Mouse (Mus musculus): ENCODE measurements around the gene Tarm1.

The Tarm1 gene

DNA sequence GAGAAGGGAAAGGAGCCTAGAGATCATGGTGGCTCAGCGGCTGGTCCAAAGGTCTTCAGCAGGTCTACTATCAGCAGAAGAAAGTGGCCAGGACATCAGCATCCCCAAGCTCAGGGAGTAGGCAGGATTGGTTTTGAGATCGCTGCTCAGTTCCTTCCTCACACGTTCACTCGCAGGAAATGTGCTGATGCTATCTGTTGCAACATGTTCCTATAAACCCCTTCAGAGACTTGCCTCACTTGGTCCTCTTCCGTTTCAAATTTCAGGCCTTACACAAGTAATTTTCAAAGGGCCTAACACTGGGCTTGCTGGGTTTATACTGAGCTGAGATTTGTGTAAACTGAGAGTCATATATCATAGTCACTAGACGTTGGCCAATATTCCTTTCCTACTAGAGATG lies at the start of gene Tarm1:
Gene Tarm1 (minus strand): TSS at position 186 of the 400 bp plus-strand sequence.
- no peak for DNase-seq

DNA sequence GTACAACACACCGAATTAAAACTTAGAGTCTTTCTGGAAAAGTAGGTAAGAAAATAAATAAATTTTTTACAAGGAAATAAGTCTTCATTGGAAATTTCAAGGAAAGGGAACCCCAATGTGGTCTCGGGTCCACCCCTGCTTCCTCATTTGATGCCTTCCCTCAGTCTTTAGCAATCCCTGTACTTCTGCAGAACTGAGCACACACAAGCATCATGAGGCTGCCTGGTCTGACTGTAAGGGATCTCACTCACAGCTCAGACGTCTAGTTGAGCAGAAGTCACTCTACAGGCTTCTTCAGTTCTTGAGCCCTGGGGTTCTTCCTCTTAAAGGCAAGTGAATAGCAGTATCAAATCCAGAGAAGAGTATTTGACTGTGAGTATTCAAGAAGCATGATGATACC lies 3.5 kb upstream of the Tarm1 start:
- DNase-seq, result no peak

DNA sequence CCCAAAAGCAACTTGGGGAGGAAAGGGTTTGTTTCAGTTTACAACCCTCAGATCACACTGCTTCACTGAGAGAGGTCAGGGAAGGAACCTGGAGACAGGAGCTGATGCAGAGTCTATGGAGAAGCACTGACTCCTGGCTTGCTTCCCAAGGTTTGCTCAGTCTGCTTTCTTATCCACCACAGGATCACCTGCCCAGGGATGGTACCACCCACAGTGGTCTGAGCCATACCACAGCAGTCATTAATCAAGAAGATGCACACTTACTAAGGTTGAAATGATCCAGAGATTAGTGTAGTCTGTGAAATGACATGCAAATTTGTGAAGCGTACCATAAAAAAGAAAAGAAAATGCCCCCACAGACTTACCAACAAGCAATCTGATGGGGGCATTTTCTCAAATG lies 2.0 kb downstream of the Tarm1 start:
- no peak for DNase-seq

DNA sequence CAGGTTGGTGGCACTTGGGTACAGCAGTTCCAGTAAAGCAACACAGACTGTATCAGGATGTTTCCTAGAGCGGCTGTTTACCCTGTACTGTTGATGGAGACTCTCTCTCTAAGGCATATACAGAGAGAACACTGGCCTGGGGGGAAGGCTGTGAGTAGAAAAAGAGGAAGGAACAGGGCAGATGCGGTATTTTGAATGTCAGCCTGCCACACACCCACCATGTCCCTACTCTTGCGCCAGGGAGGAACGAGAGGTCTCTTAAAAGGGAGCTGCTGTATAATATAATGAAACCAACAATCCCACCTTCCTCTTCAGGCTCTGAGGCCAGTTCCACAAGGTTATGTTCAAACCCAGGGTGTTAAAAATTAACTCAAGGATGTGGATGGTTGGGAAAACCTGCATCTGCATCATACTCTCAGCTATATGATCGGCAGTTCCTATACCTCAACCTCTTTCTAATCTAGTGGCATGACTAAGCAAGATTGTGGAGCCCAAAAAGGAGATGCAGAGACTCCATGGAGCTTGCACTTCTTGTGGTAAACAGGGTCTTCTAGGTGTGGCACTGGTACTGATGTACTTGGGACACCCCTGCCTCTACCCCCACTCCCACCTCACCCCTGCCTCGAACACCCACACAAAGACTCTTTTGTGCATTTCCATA lies 20.3 kb downstream of the Tarm1 start:
- DNase-seq, result no peak

DNA sequence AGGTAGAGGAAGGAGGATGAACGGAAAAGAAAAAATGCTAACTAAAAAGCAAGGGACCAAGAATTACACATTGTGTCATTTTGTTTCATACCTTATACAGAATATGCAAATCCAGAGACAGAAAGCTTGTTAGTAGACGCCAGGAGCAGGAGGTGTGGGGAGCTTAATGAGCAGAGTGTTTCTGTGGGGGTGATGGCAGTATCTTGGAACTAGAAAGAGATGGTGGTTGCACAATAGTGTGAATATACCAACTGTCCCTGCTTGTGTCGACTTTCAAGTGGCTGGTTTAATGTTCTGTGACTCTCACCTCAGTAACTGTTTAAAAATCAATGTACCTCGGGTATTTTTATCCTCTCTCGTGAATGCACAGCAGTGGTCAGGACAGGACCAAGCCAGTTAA lies 25.7 kb downstream of the Tarm1 start:
- DNase-seq, result no peak

DNA sequence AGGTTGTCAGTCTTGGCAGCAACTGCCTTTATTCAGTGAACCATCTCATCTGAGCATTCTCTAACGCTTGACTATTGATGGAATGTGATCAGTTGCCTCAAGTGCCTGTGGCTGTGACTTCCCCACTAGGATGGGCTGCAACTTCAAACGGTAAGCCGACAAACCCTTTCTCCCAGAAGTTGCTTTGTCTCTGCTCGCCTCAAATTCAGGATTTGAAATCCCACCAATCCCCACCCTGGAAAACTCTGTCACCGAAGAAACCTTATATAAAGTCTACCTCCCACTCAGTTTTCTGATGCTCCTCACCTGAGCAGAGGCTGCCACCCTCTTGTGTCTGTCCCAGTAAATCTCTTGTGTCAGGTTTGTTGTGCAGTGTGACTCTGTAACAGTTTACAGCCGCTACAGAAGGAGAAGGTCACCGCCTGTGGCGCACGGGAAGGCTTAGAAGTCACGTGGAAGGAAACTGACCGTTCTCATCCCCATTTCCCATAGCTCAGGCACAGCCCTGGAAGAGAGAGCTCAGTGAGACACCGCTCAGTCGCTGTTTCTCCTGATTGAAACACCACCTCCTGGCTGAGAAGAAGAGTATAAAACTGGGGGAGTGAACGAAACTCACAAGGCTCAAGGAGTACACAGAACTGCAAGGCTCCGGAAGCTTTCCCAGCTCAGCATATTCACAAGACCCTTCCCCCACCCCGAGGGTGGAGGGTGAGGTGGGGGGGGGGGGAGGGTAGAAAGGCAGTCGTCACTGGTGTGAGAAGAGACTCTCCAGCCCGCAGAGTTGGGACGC lies 27.9 kb downstream of the Tarm1 start:
- no peak for DNase-seq

DNA sequence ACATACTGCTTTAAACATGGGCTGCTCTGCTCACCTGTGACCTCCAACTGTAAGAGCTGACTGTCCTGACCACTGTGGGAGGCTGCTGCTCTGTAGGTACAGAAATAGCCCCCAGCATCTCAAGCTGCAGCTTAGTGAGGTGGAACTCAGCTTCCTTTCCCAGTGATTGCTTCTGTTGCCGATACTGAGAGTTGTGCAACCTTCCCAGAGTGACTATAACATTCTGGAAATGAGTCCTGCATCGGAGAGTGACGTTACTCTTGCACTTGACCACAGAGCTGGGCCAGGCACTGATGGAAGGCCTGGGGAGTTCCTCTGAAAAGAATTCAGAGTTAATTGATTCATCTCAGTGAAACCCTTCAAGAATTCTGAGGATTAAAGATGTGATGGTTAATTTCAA lies 29.6 kb downstream of the Tarm1 start:
- DNase-seq, result no peak

DNA sequence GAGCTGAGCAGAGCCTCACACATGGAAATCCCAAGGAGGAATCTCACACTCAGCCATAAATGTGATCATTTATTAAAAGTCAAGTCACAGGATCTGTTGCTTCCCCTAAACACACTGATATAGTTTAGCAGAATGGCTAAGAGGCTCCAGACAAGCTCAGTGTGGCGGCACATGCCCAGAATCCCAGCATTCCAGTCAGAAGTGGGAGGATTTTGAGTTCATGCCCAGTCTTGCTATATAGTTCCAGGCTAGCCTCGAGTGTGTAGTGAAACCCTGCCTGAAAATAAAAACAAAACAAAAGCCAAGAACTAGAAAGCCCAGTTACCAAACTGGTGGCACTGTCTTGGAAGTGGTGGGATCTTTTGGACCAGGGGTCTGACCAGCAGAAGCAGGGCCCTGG lies 33.8 kb downstream of the Tarm1 start:
- no peak for DNase-seq

DNA sequence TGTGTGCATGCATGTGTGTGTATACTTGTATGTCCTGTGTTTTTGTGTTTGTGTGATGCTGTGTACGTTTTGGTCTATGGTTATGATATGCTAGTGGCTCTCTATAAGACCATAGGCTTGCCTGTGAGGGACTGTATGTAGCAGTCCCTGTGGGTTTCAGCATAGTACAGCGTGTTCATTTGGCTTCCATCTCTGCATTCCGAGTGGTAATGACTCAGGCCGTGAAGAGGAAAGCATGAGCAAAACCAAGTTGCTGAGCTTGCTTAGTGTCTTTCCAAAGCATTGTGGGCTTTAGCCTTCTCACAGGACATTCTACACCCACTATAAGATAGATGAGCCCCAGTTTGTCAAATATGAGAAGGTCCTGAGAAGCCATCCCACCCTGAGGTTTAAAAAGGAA lies 39.1 kb downstream of the Tarm1 start:
- no peak for DNase-seq

DNA sequence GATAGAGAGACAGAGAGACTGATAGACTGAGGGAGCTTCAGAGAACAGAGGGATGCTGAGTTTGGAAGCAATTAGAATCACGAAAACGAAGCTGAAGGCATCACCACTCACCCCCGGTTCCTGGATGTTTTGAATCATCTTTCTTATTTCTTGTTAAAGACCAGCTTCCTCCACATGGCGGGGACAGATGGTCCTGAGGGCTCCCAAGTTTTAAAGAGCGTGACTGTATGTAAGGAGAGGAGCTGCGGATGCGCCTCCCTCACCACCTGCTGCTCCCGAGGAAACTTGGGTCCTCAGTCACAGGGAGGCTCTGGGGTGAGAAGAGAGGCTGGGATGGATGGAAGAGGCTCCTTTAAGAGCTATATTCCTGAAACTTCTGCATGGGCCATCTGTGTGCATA lies 42.2 kb downstream of the Tarm1 start:
- DNase-seq, result peak; percentile 82

DNA sequence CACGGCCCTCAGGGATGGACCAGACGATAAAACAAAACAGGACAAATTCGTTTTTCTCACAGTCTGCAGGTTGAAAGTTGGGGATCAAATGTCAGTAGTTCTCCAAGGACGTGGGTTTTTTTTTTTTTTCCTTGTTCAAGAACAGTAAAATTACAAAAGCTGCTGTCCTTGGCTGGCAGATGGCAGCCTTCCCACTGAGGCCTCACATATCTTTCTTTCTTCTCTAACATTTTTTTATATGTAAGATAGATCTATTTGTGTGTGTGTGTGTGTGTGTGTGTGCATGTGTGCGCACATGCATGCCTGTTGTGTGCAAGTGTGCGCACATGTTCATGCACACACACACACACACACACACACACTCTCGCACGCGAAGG lies 44.6 kb downstream of the Tarm1 start:
- no peak for DNase-seq

DNA sequence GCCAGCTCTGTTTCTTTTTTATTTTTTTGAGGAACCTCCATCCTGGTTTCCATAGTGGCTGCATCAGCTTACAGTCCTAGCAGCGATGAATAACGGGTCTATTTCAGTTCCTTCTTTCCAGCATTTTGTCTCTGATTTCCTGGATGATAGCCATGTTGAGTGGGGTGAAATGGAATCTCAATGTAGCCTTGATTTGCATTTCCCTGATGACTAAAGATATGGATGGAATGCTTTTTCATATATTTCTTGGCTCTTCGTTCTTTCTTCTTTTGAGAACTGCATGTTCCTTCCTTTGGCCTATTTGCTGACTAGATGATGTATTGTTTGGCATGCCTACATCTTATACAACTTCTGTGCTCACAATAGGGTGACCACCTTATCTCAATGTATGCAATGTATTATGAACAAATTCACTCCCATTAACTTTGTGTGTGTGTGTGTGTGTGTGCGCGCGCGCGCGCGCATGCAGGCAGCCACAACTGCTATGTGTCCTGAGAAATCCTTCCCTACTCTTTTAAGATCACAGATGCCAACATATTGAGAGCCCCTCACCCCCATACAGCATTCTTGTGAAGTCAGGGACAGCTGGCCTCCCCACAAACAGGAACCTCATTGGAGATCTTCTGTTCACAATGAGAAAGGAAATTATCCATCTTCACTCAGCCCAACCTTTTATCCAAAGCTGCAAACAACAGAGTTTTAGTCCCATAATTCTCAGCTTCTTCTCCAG lies 45.1 kb downstream of the Tarm1 start:
- no peak for DNase-seq

DNA sequence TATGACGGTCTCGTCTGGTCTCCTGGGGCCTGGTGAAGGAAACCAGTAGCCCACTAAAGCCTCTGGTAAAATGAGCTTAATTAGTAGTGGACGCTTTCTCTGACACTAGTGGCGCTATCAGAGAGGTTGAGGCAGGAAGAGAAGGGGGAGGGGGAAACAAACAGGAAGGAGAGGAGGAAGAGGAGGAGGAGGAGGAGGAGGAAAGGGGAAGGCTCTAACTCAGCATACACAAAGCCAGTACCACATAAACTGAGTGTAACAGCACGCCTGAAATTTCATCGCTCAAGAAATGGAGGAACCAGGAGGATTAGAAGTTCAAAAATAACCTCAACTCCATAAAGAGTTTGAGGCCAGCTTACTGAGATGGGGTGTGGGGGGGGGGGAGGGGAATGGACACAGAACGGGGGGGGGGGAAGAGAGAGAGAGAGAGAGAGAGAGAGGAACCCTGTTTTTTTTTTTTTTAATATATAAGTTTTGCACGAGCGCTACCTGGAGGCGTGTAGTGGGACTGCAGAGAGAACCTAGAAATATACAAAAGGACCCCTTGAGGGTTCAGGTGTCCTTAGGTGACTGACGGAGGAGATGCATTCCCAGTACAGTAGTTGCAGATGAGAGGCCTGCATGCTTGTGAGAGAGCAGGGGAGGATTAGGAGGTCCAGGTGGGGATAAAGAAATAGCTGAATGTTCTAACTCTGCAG lies 48.8 kb downstream of the Tarm1 start:
- DNase-seq, result no peak

DNA sequence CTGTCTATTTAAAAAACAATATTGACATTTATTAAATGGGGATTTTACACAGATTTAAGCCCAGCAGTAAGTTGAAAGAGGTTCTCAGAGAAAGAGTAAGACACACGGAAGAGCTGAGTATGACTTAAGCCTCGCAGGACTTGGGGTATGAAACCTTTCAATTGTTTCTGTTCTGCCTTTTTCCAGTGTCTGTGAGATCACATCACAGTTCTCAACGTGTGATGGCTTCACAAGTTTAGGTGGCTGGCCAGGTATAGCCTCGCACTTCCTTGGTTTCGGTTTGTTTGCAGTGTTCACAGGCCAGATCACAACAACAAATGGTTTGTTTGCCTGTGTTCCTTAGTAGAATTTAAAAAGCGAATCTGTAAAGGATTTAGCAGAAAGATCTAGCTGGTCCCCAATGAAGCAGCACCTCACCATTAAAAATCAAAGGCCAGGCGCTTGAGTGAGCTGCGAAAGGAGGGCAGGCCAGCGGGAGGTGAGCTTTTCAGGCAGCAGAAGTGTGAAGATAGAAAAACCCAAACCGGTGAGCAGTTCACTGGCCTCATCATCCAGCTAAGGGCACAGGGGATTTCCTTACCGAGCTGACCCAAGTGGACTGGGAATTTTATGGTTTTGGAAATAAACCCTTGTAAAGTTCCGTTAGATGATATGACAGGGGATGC lies 49.5 kb downstream of the Tarm1 start:
- DNase-seq, result no peak

DNA sequence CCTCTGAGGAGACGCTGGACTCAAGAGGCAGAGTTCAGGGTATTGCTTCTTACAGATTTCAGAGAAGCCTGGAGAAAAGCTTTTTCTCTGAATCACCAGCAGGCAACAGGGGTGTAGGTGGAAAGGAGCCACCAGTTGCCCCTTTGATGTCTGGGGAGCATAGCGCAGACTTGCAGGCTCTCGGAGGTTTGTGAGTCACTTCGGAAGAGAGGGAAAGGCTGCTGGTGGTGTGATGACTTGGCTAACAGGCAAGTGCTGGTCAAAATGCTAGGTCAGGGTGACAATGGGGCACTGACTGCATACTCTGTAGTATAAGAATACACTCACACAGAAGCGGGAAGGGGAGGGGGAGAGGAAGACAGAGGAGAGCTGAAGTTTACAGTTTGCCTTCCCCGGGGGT lies 51.3 kb downstream of the Tarm1 start:
- no peak for DNase-seq

DNA sequence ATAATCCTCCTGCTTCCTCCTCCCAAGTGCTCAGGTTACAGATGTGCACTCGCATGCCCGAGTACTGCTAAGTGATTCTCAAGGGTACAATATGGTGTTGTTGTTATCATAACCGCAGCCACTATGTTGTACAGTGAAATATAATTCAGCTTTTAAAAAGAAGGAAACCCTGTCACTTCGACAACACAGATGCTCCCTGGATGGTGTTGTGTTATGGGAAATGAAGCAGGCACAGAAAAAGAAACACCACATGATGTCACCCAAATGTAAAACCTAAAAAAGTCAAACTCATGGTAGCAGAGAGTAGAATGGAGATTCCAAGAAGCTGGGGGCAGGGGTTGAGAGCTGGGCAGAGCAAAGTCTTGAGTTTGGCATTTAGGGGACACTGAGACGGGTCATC lies 51.8 kb downstream of the Tarm1 start:
- no peak for DNase-seq

DNA sequence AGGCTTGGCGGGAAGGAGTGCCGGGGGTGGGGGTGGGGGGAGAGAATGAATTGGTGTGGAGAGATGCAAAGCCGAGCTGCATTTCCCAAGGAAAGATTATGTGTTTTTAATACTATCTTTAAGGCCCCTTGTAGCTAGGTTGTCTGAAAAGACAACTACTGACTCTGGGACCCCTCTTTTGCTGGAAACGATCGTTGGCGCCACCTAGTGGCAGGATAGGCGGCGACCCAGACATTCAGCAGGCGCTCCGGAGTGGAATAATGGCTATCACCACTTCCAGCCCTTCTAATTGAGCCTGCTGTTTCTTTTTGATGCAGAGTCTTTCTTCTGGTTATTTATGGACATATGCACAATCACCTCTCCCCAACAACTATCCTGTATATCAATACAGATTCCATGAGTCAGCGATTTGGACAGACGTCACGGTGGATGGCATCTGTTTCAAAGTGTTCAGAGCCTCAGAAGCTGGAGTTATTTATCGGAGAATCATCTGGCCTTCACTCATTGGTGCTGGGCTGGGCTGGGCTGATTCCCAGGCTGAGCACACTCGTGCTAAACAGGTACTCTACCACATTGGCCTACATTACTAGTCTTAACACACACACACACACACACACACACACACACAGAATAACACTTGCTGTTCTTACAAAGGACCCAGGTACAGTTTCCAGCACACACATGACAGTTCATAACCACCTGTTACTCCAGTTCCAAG lies 53.5 kb downstream of the Tarm1 start:
- peak; percentile 70 for DNase-seq

DNA sequence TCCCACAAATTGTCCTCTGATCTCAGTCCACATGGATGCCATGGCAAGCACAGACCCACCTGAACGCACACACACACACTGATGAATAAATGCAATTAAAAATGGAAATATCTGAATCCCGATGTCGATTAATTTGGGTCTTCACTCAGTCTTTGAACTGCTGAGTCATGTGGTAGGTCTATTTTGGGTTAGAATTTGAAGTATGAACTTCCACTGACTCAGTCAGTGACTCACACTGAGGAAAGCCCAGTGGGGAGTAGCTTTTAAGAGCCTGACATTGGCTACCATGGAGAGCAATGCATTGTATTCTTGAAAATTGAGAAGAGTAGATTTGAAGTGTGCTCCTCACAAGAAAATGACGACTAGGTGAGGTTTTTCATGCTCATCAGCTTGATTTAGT lies 55.4 kb downstream of the Tarm1 start:
- no peak for DNase-seq

DNA sequence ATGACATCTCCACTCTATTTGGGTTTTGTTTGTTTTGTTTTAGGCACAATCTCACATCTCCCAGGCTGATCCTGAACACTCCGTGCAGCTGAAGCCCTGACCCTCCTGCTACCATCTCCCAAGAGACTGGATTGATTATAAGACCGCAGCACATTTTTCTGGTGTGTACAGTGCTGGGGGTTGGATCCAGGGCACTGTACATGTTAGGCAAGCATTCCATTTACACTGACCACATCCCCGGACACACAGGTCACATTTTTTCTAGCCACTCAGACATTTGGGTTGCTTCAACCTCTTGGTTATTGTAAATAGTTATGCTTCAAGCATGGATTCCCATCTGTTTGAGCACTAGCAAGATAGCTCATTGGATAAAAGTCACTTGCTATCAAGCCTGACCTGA lies 55.8 kb downstream of the Tarm1 start:
- no peak for DNase-seq

DNA sequence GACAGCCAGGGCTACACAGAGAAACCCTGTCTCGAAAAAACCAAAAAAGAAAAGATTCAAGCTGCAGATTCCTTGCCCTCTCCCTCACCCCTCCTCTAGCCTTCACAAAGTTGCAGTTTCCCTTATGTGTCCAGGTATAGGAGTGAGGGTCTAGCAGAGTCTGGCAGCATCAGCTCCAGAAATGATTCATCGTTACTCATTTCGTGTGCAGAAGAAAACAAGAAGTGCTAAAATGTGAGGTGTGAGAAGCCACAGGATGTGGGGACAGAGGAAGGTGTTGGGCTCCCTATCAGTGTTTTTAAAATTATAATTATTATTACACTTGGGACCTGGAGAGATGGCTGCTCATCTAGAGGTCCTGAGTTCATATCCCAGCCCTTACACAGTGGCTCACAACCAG lies 57.7 kb downstream of the Tarm1 start:
- no peak for DNase-seq

DNA sequence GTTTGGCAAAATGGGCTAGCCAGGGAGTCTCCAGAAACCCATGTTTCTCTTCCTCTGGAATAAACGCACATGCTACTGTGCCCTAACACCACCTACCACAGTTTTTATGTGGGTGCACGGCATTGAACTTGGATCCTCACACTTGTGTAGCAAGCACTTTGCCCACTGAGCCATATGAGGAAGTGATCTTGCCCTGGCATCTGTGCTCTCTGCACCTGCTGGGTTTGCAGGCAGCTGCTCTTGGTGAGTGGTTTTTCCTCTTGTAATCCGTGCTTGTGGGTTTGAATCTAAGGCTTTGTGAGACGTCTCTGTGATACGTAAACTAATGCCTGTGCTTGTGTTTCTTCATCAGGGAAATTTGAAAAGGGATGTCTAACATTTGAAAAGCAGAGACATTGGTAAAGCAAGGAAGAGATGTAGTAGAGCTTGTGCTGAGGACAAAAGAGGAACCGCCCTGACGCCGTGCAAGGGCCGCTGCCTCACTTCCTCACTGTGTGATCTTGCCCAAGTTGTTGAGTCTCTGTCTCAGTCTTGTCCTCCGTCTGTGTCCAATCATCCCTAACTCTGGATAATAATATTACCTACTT lies 59.9 kb downstream of the Tarm1 start:
- no peak for DNase-seq

DNA sequence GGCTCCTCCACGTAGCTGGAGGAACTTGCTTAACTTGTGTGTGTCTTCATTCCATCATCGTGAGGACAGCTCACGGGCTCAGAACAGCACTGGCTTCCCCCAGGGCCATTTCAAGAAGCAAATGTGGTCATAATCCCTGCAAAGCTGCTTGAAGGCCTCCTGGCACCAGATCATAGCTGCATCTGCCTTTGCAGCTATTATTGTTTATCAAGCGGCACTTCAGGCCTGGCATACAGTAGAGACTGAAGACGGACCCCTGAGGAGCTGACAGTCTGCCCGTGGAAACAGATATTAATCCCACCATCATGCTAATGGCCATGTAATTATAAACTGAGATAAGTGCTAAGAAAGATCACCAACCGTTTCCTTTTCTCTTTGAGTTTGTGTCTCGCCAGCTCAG lies 61.9 kb downstream of the Tarm1 start:
- DNase-seq, result no peak

Data from right cerebral cortex, postnatal 25 days (tissue).